Mouse (Mus musculus) kidney, adult 2 months (tissue): ENCODE measurements around the gene Dennd4a.

Experiments
- CTCF ChIP-seq: fragments of 200-500 bp; conservative IDR thresholded peaks from 2 replicates; pipeline ENCODE4 v1.5.1; 2011; ENCODE audit warnings: low read depth, mild to moderate bottlenecking, control low read depth, low read length, moderate library complexity, mixed read lengths; ENCODE audit not compliant: insufficient read depth, insufficient read length
- POLR2A ChIP-seq: fragments of 200-500 bp; IDR thresholded peaks from one replicate; pipeline ENCODE4 v1.6.1; 2011; ENCODE audit warnings: low read depth, low read length, control low read depth

DNA sequence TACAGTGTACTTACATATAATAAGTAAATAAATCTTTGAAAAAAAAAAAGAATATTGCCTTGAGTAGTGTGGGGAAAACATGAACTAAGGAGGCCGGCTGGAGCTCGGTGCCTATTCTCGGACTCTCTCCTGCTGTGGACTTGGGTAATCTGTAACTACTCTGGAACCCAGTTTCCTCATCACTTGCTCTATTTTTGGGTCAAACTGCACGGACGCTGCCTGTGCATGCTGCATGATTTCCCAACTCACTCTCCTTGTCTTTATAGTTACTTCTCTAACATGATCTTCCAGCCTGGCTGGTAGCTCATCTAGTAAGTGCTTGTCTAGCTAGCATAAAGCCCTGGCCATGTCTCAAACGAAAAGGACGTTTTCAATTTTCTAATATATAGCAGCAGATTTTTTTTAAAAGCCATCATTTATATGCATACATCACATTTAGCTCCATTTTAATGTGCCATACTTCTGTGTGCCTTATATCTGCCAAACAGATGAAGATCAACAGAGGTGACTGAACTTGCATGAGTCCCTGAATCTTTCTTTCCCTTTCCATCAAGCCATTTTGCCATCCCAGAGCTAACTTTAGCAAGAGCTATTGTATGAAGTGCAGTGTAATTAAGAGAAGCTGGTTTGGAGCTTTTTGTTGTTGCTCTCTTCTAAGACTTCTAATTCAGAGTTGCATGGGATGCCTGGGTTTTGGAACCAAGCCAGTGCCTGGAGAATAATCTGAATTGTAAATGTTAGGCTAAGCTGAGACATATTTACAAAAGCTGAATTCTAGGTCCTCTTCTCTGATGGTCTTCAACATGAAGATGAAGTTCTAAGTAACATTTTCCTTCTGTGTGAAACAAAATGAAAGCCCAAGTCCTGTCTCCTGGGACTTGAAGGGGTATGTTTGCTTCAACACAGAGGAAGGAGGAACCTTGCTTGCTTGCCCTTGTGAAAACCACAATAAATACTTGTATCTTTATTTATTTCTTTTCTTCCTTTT lies 20.2 kb upstream of the Dennd4a start:
- TF ChIP-seq POLR2A (no peak), CTCF (no peak)
